Mouse (Mus musculus): ENCODE data around the gene Cntnap5c. TPM values are rescaled to one million over a fixed set of nuclear protein-coding genes. Genes with fewer than 3 reads are reported as not detected.

Cntnap5c gene
- total and polyA plus RNA-seq, 2 experiments from 2014 or later: 1.7 to 6.4 TPM

GRCm38 (mm10) chr17:58003322-58003721 is 234.0 kb downstream of the Cntnap5c start:
- 16% methylated on average over 1 of the region's 1 CpGs for WGBS
- H3K9me3 ChIP-seq (ENCODE audit: low read length): no peaks in the 10 kb centered on the region
- H3K27me3 ChIP-seq (ENCODE audit: insufficient read depth, low read length): no peaks in the 10 kb centered on the region
- no peak overlapping the region for H3K4me2 ChIP-seq (ENCODE audit: low read depth)
- no peak overlapping the region for H3K4me3 ChIP-seq (ENCODE audit: low read depth, low read length)
- ATAC-seq: peak; percentile 64; the same call in 1 of the 2 replicates
- H3K9ac ChIP-seq: no peak overlapping the region
- peak; percentile 20 for DNase-seq
- H3K27ac ChIP-seq (ENCODE audit: low read depth, low read length): no peak overlapping the region
- no peak for TF ChIP-seq CTCF (IDR thresholded peaks at IDR 0.05; ENCODE audit: low read depth)
- no peaks in the 10 kb centered on the region for H3K4me1 ChIP-seq (ENCODE audit: insufficient read depth)
- H3K36me3 ChIP-seq (ENCODE audit: insufficient read depth): no peaks in the 10 kb centered on the region

GRCm38 (mm10) chr17:58004491-58004890 is 235.1 kb downstream of the Cntnap5c start:
- no peaks in the 10 kb centered on the region for H3K4me1 ChIP-seq (ENCODE audit: insufficient read depth)
- no peak for ATAC-seq
- H3K27ac ChIP-seq (ENCODE audit: low read depth, low read length): no peak overlapping the region
- no peak overlapping the region for H3K4me2 ChIP-seq (ENCODE audit: low read depth)
- WGBS: 88% methylated on average over 2 of the region's 2 CpGs
- TF ChIP-seq CTCF (IDR thresholded peaks at IDR 0.05; ENCODE audit: low read depth): no peak
- DNase-seq: no peak
- no peak overlapping the region for H3K9ac ChIP-seq
- H3K4me3 ChIP-seq (ENCODE audit: low read depth, low read length): no peak overlapping the region
- H3K9me3 ChIP-seq (ENCODE audit: low read length): no peaks in the 10 kb centered on the region
- no peaks in the 10 kb centered on the region for H3K27me3 ChIP-seq (ENCODE audit: insufficient read depth, low read length)
- H3K36me3 ChIP-seq (ENCODE audit: insufficient read depth): no peaks in the 10 kb centered on the region

- Histone ChIP-seq H3K4me1 (ENCODE audit: insufficient read depth) (no peaks in the 10 kb centered on the region), H3K9ac (no peak overlapping the region), H3K27me3 (ENCODE audit: insufficient read depth, low read length) (no peaks in the 10 kb centered on the region), H3K4me2 (ENCODE audit: low read depth) (no peak overlapping the region), H3K36me3 (ENCODE audit: insufficient read depth) (no peaks in the 10 kb centered on the region), H3K4me3 (ENCODE audit: low read depth, low read length) (no peak overlapping the region), H3K9me3 (ENCODE audit: low read length) (no peaks in the 10 kb centered on the region), H3K27ac (ENCODE audit: low read depth, low read length) (no peak overlapping the region)
- no peak for TF ChIP-seq CTCF (IDR thresholded peaks at IDR 0.05; ENCODE audit: low read depth)
- peak; percentile 61 for ATAC-seq
- no peak for DNase-seq
- 76% methylated on average over 2 of the region's 2 CpGs for WGBS
Measured at GRCm38 (mm10) chr17:58041178-58041577, 271.8 kb downstream of the Cntnap5c start.

- Histone ChIP-seq H3K4me1 (ENCODE audit: insufficient read depth) (no peaks in the 10 kb centered on the region), H3K36me3 (ENCODE audit: insufficient read depth) (no peaks in the 10 kb centered on the region), H3K4me3 (ENCODE audit: low read depth, low read length) (no peak overlapping the region), H3K27me3 (ENCODE audit: insufficient read depth, low read length) (no peaks in the 10 kb centered on the region), H3K4me2 (ENCODE audit: low read depth) (no peak overlapping the region), H3K27ac (ENCODE audit: low read depth, low read length) (no peak overlapping the region), H3K9me3 (ENCODE audit: low read length) (no peaks in the 10 kb centered on the region), H3K9ac (no peak overlapping the region)
- no peak for TF ChIP-seq CTCF (IDR thresholded peaks at IDR 0.05; ENCODE audit: low read depth)
- peak; percentile 3 for DNase-seq
- ATAC-seq: peak; percentile 25; the same call in 1 of the 2 replicates
Measured at GRCm38 (mm10) chr17:58045149-58045548, 275.8 kb downstream of the Cntnap5c start.

GRCm38 (mm10) chr17:58069912-58070311 is 300.5 kb downstream of the Cntnap5c start:
- no peaks in the 10 kb centered on the region for H3K9me3 ChIP-seq (ENCODE audit: low read length)
- H3K27me3 ChIP-seq (ENCODE audit: insufficient read depth, low read length): no peaks in the 10 kb centered on the region
- no peak overlapping the region for H3K27ac ChIP-seq (ENCODE audit: low read depth, low read length)
- H3K4me1 ChIP-seq (ENCODE audit: insufficient read depth): no peaks in the 10 kb centered on the region
- no peak for TF ChIP-seq CTCF (IDR thresholded peaks at IDR 0.05; ENCODE audit: low read depth)
- no peaks in the 10 kb centered on the region for H3K36me3 ChIP-seq (ENCODE audit: insufficient read depth)
- H3K4me3 ChIP-seq (ENCODE audit: low read depth, low read length): no peak overlapping the region
- 80% methylated on average over 7 of the region's 7 CpGs for WGBS
- ATAC-seq (no peak), DNase-seq (no peak)
- H3K4me2 ChIP-seq (ENCODE audit: low read depth): no peak overlapping the region
- H3K9ac ChIP-seq: no peak overlapping the region

DNA sequence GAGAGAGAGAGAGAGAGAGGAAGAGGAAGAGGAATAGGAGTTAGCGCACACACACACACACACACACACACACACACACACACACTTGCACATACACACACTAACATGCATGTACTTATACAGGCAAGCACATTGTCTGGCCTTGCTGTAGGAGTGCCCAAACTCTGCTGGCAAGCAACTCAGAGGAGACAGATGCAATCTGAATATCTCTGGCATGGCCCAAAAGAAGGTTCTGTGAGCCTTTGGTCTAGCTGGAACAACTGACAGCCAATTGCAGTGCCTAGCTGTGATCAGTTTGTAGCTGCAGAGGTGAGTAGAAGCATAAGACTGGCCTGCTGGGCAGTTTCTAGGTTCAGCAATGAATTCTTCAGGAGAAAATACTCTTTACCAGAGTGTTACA is 313.3 kb downstream of the Cntnap5c start:
- DNase-seq (no peak), ATAC-seq (no peak)
- 100% methylated on average over 1 of the region's 1 CpGs for WGBS
- no peak overlapping the region for H3K27ac ChIP-seq (ENCODE audit: low read depth, low read length)
- no peaks in the 10 kb centered on the region for H3K27me3 ChIP-seq (ENCODE audit: insufficient read depth, low read length)
- H3K9ac ChIP-seq: no peak overlapping the region
- no peaks in the 10 kb centered on the region for H3K36me3 ChIP-seq (ENCODE audit: insufficient read depth)
- no peak for TF ChIP-seq CTCF (IDR thresholded peaks at IDR 0.05; ENCODE audit: low read depth)
- no peak overlapping the region for H3K4me2 ChIP-seq (ENCODE audit: low read depth)
- H3K4me1 ChIP-seq (ENCODE audit: insufficient read depth): no peaks in the 10 kb centered on the region
- no peaks in the 10 kb centered on the region for H3K9me3 ChIP-seq (ENCODE audit: low read length)
- no peak overlapping the region for H3K4me3 ChIP-seq (ENCODE audit: low read depth, low read length)

- H3K4me3 ChIP-seq (ENCODE audit: low read depth, low read length): no peak overlapping the region
- H3K27me3 ChIP-seq (ENCODE audit: insufficient read depth, low read length): no peaks in the 10 kb centered on the region
- H3K4me2 ChIP-seq (ENCODE audit: low read depth): no peak overlapping the region
- no peak overlapping the region for H3K27ac ChIP-seq (ENCODE audit: low read depth, low read length)
- no peaks in the 10 kb centered on the region for H3K4me1 ChIP-seq (ENCODE audit: insufficient read depth)
- 62% methylated on average over 2 of the region's 2 CpGs for WGBS
- H3K9ac ChIP-seq: no peak overlapping the region
- DNase-seq: no peak
- no peak for TF ChIP-seq CTCF (IDR thresholded peaks at IDR 0.05; ENCODE audit: low read depth)
- no peak for ATAC-seq
- H3K36me3 ChIP-seq (ENCODE audit: insufficient read depth): no peaks in the 10 kb centered on the region
- no peaks in the 10 kb centered on the region for H3K9me3 ChIP-seq (ENCODE audit: low read length)
Measured at GRCm38 (mm10) chr17:58104505-58104904, 335.1 kb downstream of the Cntnap5c start.

DNA sequence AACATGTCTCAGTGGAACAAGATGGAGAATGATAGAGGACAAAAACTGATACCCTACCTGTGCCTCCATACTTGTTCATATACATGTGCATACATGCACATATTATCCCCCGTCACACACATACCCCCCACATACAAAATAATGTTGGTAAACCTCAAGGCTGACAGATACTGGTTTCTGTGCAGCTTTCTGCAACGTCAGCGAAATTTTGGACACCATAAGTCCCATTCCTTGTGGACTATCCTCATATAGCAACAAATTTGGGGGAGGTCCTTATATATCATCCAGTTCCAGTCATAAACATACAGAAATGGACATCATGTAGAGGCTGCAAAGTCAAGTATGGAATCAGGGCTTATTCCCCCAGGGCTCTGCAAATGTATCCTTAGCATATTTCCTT is 338.5 kb downstream of the Cntnap5c start:
- no peaks in the 10 kb centered on the region for H3K4me1 ChIP-seq (ENCODE audit: insufficient read depth)
- 92% methylated on average over 3 of the region's 3 CpGs for WGBS
- no peaks in the 10 kb centered on the region for H3K9me3 ChIP-seq (ENCODE audit: low read length)
- ATAC-seq: no peak
- DNase-seq: no peak
- H3K4me2 ChIP-seq (ENCODE audit: low read depth): no peak overlapping the region
- no peak overlapping the region for H3K4me3 ChIP-seq (ENCODE audit: low read depth, low read length)
- H3K27me3 ChIP-seq (ENCODE audit: insufficient read depth, low read length): no peaks in the 10 kb centered on the region
- no peaks in the 10 kb centered on the region for H3K36me3 ChIP-seq (ENCODE audit: insufficient read depth)
- H3K27ac ChIP-seq (ENCODE audit: low read depth, low read length): no peak overlapping the region
- no peak overlapping the region for H3K9ac ChIP-seq
- TF ChIP-seq CTCF (IDR thresholded peaks at IDR 0.05; ENCODE audit: low read depth): no peak

Data from forebrain, postnatal 0 days (tissue).